Mouse (Mus musculus) neural tube, embryonic 10.5 days (tissue): ENCODE data around the gene Zbtb22.
"Not testable (repeated sequence)": the region's sequence is repeated elsewhere in the genome, so short reads cannot be mapped to it uniquely, and the experiment has no call there.

ENCODE experiments used
- DNase-seq: peaks from one replicate; pipeline ENCODE4 v3.0.0-alpha.2; 2017; ENCODE audit warnings: low spot score; ENCODE audit errors: extremely low spot score

The Zbtb22 gene

GRCm38 (mm10) chr17:33915671-33916250 is at the start of gene Zbtb22, which contains the start of gene Tapbp:
Gene Zbtb22 (plus strand): TSS chr17:33915904.
Gene Tapbp (plus strand): TSS chr17:33915899.
- peak; percentile 95 for DNase-seq

- not testable (repeated sequence) for DNase-seq
Measured at GRCm38 (mm10) chr17:33873537-33873936, 42.2 kb upstream of the Zbtb22 start, which contains the start of gene Gm7029. Gene Gm7029 (plus strand): TSS chr17:33873837.

GRCm38 (mm10) chr17:33874411-33874810 is 41.3 kb upstream of the Zbtb22 start:
- DNase-seq, result no peak

GRCm38 (mm10) chr17:33875797-33876196 is 39.9 kb upstream of the Zbtb22 start:
- DNase-seq, result not testable (repeated sequence)

GRCm38 (mm10) chr17:33884320-33884719 is 31.4 kb upstream of the Zbtb22 start:
- DNase-seq, result not testable (repeated sequence)

GRCm38 (mm10) chr17:33887802-33888201 is 27.9 kb upstream of the Zbtb22 start:
- not testable (repeated sequence) for DNase-seq

- DNase-seq, result not testable (repeated sequence)
Measured at GRCm38 (mm10) chr17:33888230-33888629, 27.5 kb upstream of the Zbtb22 start.

- DNase-seq, result not testable (repeated sequence)
Measured at GRCm38 (mm10) chr17:33889941-33890532, 25.7 kb upstream of the Zbtb22 start.

GRCm38 (mm10) chr17:33890533-33891059 is 25.1 kb upstream of the Zbtb22 start, which contains the start of gene Kifc1:
Gene Kifc1 (minus strand): TSS chr17:33890661.
- DNase-seq, result peak; percentile 100

- no peak for DNase-seq
Measured at GRCm38 (mm10) chr17:33891357-33891756, 24.3 kb upstream of the Zbtb22 start.

- not testable (repeated sequence) for DNase-seq
Measured at GRCm38 (mm10) chr17:33891892-33892291, 23.8 kb upstream of the Zbtb22 start.

- no peak for DNase-seq
Measured at GRCm38 (mm10) chr17:33892429-33892828, 23.3 kb upstream of the Zbtb22 start.

- not testable (repeated sequence) for DNase-seq
Measured at GRCm38 (mm10) chr17:33893011-33893410, 22.7 kb upstream of the Zbtb22 start.

- DNase-seq, result no peak
Measured at GRCm38 (mm10) chr17:33897114-33897794, 18.4 kb upstream of the Zbtb22 start.

GRCm38 (mm10) chr17:33898193-33898592 is 17.5 kb upstream of the Zbtb22 start:
- DNase-seq, result not testable (repeated sequence)

- no peak for DNase-seq
Measured at GRCm38 (mm10) chr17:33899642-33900041, 16.1 kb upstream of the Zbtb22 start.

- no peak for DNase-seq
Measured at GRCm38 (mm10) chr17:33900281-33900988, 15.3 kb upstream of the Zbtb22 start.

- no peak for DNase-seq
Measured at GRCm38 (mm10) chr17:33900989-33901314, 14.8 kb upstream of the Zbtb22 start.

GRCm38 (mm10) chr17:33901653-33902052 is 14.1 kb upstream of the Zbtb22 start:
- no peak for DNase-seq

GRCm38 (mm10) chr17:33902079-33902478 is 13.6 kb upstream of the Zbtb22 start:
- no peak for DNase-seq

- no peak for DNase-seq
Measured at GRCm38 (mm10) chr17:33902491-33902890, 13.2 kb upstream of the Zbtb22 start.
